Mouse (Mus musculus): Measurements from ENCODE around the gene Sf3b3. TPM values are rescaled to one million over a fixed set of nuclear protein-coding genes. Genes with fewer than 3 reads are reported as not detected.

The Sf3b3 gene
- polyA plus RNA-seq, 1 experiment from 2014 or later, result 174 TPM

GRCm38 (mm10) chr8:110888860-110889259 is 42.3 kb upstream of the Sf3b3 start:
- Histone ChIP-seq H3K36me3 (ENCODE audit: insufficient read depth) (peaks cover 35% of the 10 kb centered on the region), H3K4me1 (ENCODE audit: insufficient read depth) (no peaks in the 10 kb centered on the region; the same call in 1 of the 2 replicates), H3K27ac (ENCODE audit: low read depth) (no peak overlapping the region), H3K9me3 (ENCODE audit: low read depth, low read length) (no peaks in the 10 kb centered on the region), H3K4me2 (no peak overlapping the region), H3K27me3 (ENCODE audit: insufficient read depth, low read length) (no peaks in the 10 kb centered on the region), H3K9ac (no peak overlapping the region), H3K4me3 (ENCODE audit: low read depth, low read length) (no peak overlapping the region)
- ATAC-seq (ENCODE audit: insufficient read depth) (no peak), DNase-seq (no peak)
- 88% methylated on average over 16 of the region's 16 CpGs for WGBS
- TF ChIP-seq CTCF (IDR thresholded peaks at IDR 0.05; ENCODE audit: low read depth), result no peak

- no peaks in the 10 kb centered on the region for H3K27me3 ChIP-seq (ENCODE audit: insufficient read depth, low read length)
- no peaks in the 10 kb centered on the region; the same call in 1 of the 2 replicates for H3K4me1 ChIP-seq (ENCODE audit: insufficient read depth)
- no peak overlapping the region for H3K27ac ChIP-seq (ENCODE audit: low read depth)
- no peak overlapping the region for H3K9ac ChIP-seq
- H3K9me3 ChIP-seq (ENCODE audit: low read depth, low read length), result no peaks in the 10 kb centered on the region
- 87% methylated on average over 8 of the region's 8 CpGs for WGBS
- DNase-seq (no peak), ATAC-seq (ENCODE audit: insufficient read depth) (no peak)
- no peak overlapping the region for H3K4me3 ChIP-seq (ENCODE audit: low read depth, low read length)
- H3K36me3 ChIP-seq (ENCODE audit: insufficient read depth), result peaks cover 40% of the 10 kb centered on the region
- no peak overlapping the region for H3K4me2 ChIP-seq
- no peak for TF ChIP-seq CTCF (IDR thresholded peaks at IDR 0.05; ENCODE audit: low read depth)
Measured at GRCm38 (mm10) chr8:110888441-110888840, 41.9 kb upstream of the Sf3b3 start.

GRCm38 (mm10) chr8:110887551-110887950 is 41.0 kb upstream of the Sf3b3 start:
- Histone ChIP-seq H3K27ac (ENCODE audit: low read depth) (no peak overlapping the region), H3K4me3 (ENCODE audit: low read depth, low read length) (no peak overlapping the region), H3K9ac (no peak overlapping the region), H3K9me3 (ENCODE audit: low read depth, low read length) (no peaks in the 10 kb centered on the region), H3K4me2 (no peak overlapping the region), H3K4me1 (ENCODE audit: insufficient read depth) (no peaks in the 10 kb centered on the region; the same call in 1 of the 2 replicates), H3K36me3 (ENCODE audit: insufficient read depth) (peaks cover 48% of the 10 kb centered on the region), H3K27me3 (ENCODE audit: insufficient read depth, low read length) (no peaks in the 10 kb centered on the region)
- DNase-seq, result no peak
- TF ChIP-seq CTCF (IDR thresholded peaks at IDR 0.05; ENCODE audit: low read depth), result no peak
- ATAC-seq (ENCODE audit: insufficient read depth), result no peak
- WGBS, result 87% methylated on average over 10 of the region's 10 CpGs

GRCm38 (mm10) chr8:110886634-110887033 is 40.0 kb upstream of the Sf3b3 start:
- H3K4me1 ChIP-seq (ENCODE audit: insufficient read depth), result no peaks in the 10 kb centered on the region; the same call in 1 of the 2 replicates
- TF ChIP-seq CTCF (IDR thresholded peaks at IDR 0.05; ENCODE audit: low read depth), result no peak
- WGBS, result 79% methylated on average over 3 of the region's 3 CpGs
- H3K27me3 ChIP-seq (ENCODE audit: insufficient read depth, low read length), result no peaks in the 10 kb centered on the region
- DNase-seq, result no peak
- H3K36me3 ChIP-seq (ENCODE audit: insufficient read depth), result peaks cover 58% of the 10 kb centered on the region
- ATAC-seq (ENCODE audit: insufficient read depth), result no peak
- no peaks in the 10 kb centered on the region for H3K9me3 ChIP-seq (ENCODE audit: low read depth, low read length)
- H3K4me3 ChIP-seq (ENCODE audit: low read depth, low read length), result no peak overlapping the region
- no peak overlapping the region for H3K4me2 ChIP-seq
- no peak overlapping the region for H3K27ac ChIP-seq (ENCODE audit: low read depth)
- no peak overlapping the region for H3K9ac ChIP-seq

- peaks cover 80% of the 10 kb centered on the region for H3K36me3 ChIP-seq (ENCODE audit: insufficient read depth)
- H3K9ac ChIP-seq, result no peak overlapping the region
- no peak overlapping the region for H3K27ac ChIP-seq (ENCODE audit: low read depth)
- no peak overlapping the region for H3K4me3 ChIP-seq (ENCODE audit: low read depth, low read length)
- H3K27me3 ChIP-seq (ENCODE audit: insufficient read depth, low read length), result no peaks in the 10 kb centered on the region
- WGBS, result 95% methylated on average over 18 of the region's 18 CpGs
- no peak overlapping the region for H3K4me2 ChIP-seq
- no peak for TF ChIP-seq CTCF (IDR thresholded peaks at IDR 0.05; ENCODE audit: low read depth)
- no peaks in the 10 kb centered on the region for H3K4me1 ChIP-seq (ENCODE audit: insufficient read depth)
- DNase-seq, result no peak
- no peaks in the 10 kb centered on the region for H3K9me3 ChIP-seq (ENCODE audit: low read depth, low read length)
- no peak for ATAC-seq (ENCODE audit: insufficient read depth)
Measured at GRCm38 (mm10) chr8:110883824-110884223, 37.2 kb upstream of the Sf3b3 start.

- Histone ChIP-seq H3K27me3 (ENCODE audit: insufficient read depth, low read length) (no peaks in the 10 kb centered on the region), H3K4me1 (ENCODE audit: insufficient read depth) (no peaks in the 10 kb centered on the region), H3K4me2 (no peak overlapping the region), H3K27ac (ENCODE audit: low read depth) (no peak overlapping the region), H3K36me3 (ENCODE audit: insufficient read depth) (peaks cover 82% of the 10 kb centered on the region), H3K9ac (no peak overlapping the region), H3K9me3 (ENCODE audit: low read depth, low read length) (no peaks in the 10 kb centered on the region), H3K4me3 (ENCODE audit: low read depth, low read length) (no peak overlapping the region)
- TF ChIP-seq CTCF (IDR thresholded peaks at IDR 0.05; ENCODE audit: low read depth), result no peak
- ATAC-seq (ENCODE audit: insufficient read depth), result no peak
- no peak for DNase-seq
- 94% methylated on average over 10 of the region's 10 CpGs for WGBS
Measured at GRCm38 (mm10) chr8:110881741-110882310, 35.2 kb upstream of the Sf3b3 start.

- Histone ChIP-seq H3K9ac (no peak overlapping the region), H3K27me3 (ENCODE audit: insufficient read depth, low read length) (no peaks in the 10 kb centered on the region), H3K4me1 (ENCODE audit: insufficient read depth) (no peaks in the 10 kb centered on the region), H3K27ac (ENCODE audit: low read depth) (no peak overlapping the region), H3K9me3 (ENCODE audit: low read depth, low read length) (no peaks in the 10 kb centered on the region), H3K4me2 (no peak overlapping the region), H3K36me3 (ENCODE audit: insufficient read depth) (peaks cover 90% of the 10 kb centered on the region), H3K4me3 (ENCODE audit: low read depth, low read length) (no peak overlapping the region)
- TF ChIP-seq CTCF (IDR thresholded peaks at IDR 0.05; ENCODE audit: low read depth), result no peak
- DNase-seq, result no peak
- no peak for ATAC-seq (ENCODE audit: insufficient read depth)
- 76% methylated on average over 4 of the region's 4 CpGs for WGBS
Measured at GRCm38 (mm10) chr8:110877862-110878261, 31.3 kb upstream of the Sf3b3 start.

All from lung, embryonic 14.5 days (tissue).